ENCODE assay signal across 8 mouse cellular contexts in genomic region chr12:85288486-85289156, GRCm38 (mm10). TPM values are rescaled to one million over a fixed set of nuclear protein-coding genes. Genes with fewer than 3 reads are reported as not detected.
DNase-seq lines count a peak whose midpoint lies in the region; ATAC-seq lines count a peak whose summit lies in the region.

Zc2hc1c (plus strand) TSS chr12:85288591.

- peak within 1 kb of the TSS; percentile 64 for H3K4me3 ChIP-seq in brown adipose tissue, adult 24 weeks (ENCODE audit: insufficient read depth, low read depth, low read length)
- peak within 1 kb of the TSS; percentile 40 for H3K4me3 ChIP-seq in hindbrain, embryonic 11.5 days (ENCODE audit: low read depth, low read length)
- H3K4me3 ChIP-seq in lung, embryonic 16.5 days (ENCODE audit: low read length): peak within 1 kb of the TSS; percentile 55

- peak; percentile 90 for ATAC-seq in hindbrain, embryonic 11.5 days (ENCODE audit: low FRiP score)
- ATAC-seq in lung, embryonic 16.5 days (ENCODE audit: low read depth): peak; percentile 89

- DNase-seq in ES-CJ7 (ENCODE audit: low read depth, low spot score): peak; percentile 96
- DNase-seq in frontal cortex, postnatal 10 days (ENCODE audit: low spot score in 2 of 2): peak; percentile 62 to 76
- DNase-seq in hindbrain, embryonic 11.5 days (ENCODE audit: low spot score): peak; percentile 93
- peak; percentile 67 to 68 for DNase-seq in layer of hippocampus, postnatal 10 days (ENCODE audit: low spot score in 2 of 2)
- peak; percentile 87 for DNase-seq in ovary, adult 18-20 months (ENCODE audit: low spot score)
- DNase-seq in thymus, adult 18-20 months: peak; percentile 46 to 48

- peak within 1 kb of the TSS; percentile 65 for H3K4me2 ChIP-seq in hindbrain, embryonic 11.5 days (replicated peaks; ENCODE audit: low read depth, low read length)
- peak within 1 kb of the TSS; percentile 78 for H3K4me2 ChIP-seq in lung, embryonic 16.5 days (ENCODE audit: low read depth, low read length)

- no peaks in the 10 kb centered on the region for H3K9me3 ChIP-seq in hindbrain, embryonic 11.5 days (ENCODE audit: control insufficient read depth, low read length)
- no peaks in the 10 kb centered on the region for H3K9me3 ChIP-seq in lung, embryonic 16.5 days (ENCODE audit: control insufficient read depth, low read length)

- 3% methylated on average over 30 of the region's 31 CpGs for WGBS in hindbrain, embryonic 11.5 days
- WGBS in lung, embryonic 16.5 days: 3% methylated on average over 30 of the region's 31 CpGs

- H3K9ac ChIP-seq in hindbrain, embryonic 11.5 days (ENCODE audit: low read depth, low read length): peak within 1 kb of the TSS; percentile 37
- H3K9ac ChIP-seq in lung, embryonic 16.5 days (ENCODE audit: low read length): peak within 1 kb of the TSS; percentile 72

- H3K36me3 ChIP-seq in hindbrain, embryonic 11.5 days (ENCODE audit: control insufficient read depth, insufficient read depth, low read length): no peaks in the 10 kb centered on the region
- no peaks in the 10 kb centered on the region for H3K36me3 ChIP-seq in lung, embryonic 16.5 days (ENCODE audit: control insufficient read depth, insufficient read depth, low read length)

- no peaks in the 10 kb centered on the region for H3K27me3 ChIP-seq in hindbrain, embryonic 11.5 days (ENCODE audit: control insufficient read depth, insufficient read depth, low read length)
- H3K27me3 ChIP-seq in lung, embryonic 16.5 days (ENCODE audit: control insufficient read depth, insufficient read depth, low read depth, low read length): no peaks in the 10 kb centered on the region

- H3K27ac ChIP-seq in brown adipose tissue, adult 24 weeks (replicated peaks; ENCODE audit: low read depth, low read length): no peak within 1 kb of the TSS
- no peak within 1 kb of the TSS for H3K27ac ChIP-seq in hindbrain, embryonic 11.5 days (ENCODE audit: low read depth, low read length)
- H3K27ac ChIP-seq in lung, embryonic 16.5 days (ENCODE audit: low read length): no peak within 1 kb of the TSS

- peaks cover 8% of the 10 kb centered on the region; the same call in 1 of the 2 replicates for H3K4me1 ChIP-seq in brown adipose tissue, adult 24 weeks (ENCODE audit: control insufficient read depth, insufficient read depth, insufficient read length, low read length)
- 0 out of 2 replicates have a peak, but pooled peaks cover 2% of the 10 kb centered on the region for H3K4me1 ChIP-seq in hindbrain, embryonic 11.5 days (replicated peaks; ENCODE audit: control insufficient read depth, insufficient read depth, low read length)
- 0 out of 2 replicates have a peak, but pooled peaks cover 6% of the 10 kb centered on the region for H3K4me1 ChIP-seq in lung, embryonic 16.5 days (replicated peaks; ENCODE audit: control insufficient read depth, insufficient read depth, low read length)

RNA-seq across cellular contexts. Expression of gene Zc2hc1c, which starts in this region (rescaled TPM):
- not detected in 2 replicates for polyA plus RNA-seq in brown adipose tissue, adult 24 weeks (2012; ENCODE audit: insufficient read depth, insufficient read length, missing spikeins)
- polyA plus RNA-seq in hindbrain, embryonic 11.5 days (2014; fragmentation: Nextera tagmentation; extraction: Ambion mirVana): 1.2 and 1.5 TPM in 2 replicates
- total RNA-seq in layer of hippocampus, postnatal 10 days (2021): under 1 TPM; 0.33 to 0.71 TPM
- 2.5 and 2.9 TPM in 2 replicates for polyA plus RNA-seq in lung, embryonic 16.5 days (2015; fragmentation: Nextera tagmentation; extraction: Ambion mirVana)

Comparison
In these comparisons a context has a peak if more than half of its experiments do, and no peak if none do; other contexts are left out.
1. Peak in DNase-seq in layer of hippocampus, postnatal 10 days; RNA of the gene not detected or under 1 TPM.